Mouse (Mus musculus) testis, adult 2 months (tissue): ENCODE data around the gene Dst.

Experiments
- CTCF ChIP-seq: fragments of 200-500 bp; IDR thresholded peaks from 2 replicates; pipeline ENCODE4 v1.5.1; 2012; ENCODE audit warnings: low read depth, mild to moderate bottlenecking, inconsistent platforms, low read length, moderate library complexity; ENCODE audit not compliant: control insufficient read depth, insufficient read depth, insufficient replicate concordance
- POLR2A ChIP-seq: fragments of 200-500 bp; IDR thresholded peaks from 2 replicates; pipeline ENCODE4 v1.6.1; 2012; ENCODE audit warnings: low read depth, mild to moderate bottlenecking, inconsistent platforms, low read length, moderate library complexity; ENCODE audit not compliant: control insufficient read depth

DNA sequence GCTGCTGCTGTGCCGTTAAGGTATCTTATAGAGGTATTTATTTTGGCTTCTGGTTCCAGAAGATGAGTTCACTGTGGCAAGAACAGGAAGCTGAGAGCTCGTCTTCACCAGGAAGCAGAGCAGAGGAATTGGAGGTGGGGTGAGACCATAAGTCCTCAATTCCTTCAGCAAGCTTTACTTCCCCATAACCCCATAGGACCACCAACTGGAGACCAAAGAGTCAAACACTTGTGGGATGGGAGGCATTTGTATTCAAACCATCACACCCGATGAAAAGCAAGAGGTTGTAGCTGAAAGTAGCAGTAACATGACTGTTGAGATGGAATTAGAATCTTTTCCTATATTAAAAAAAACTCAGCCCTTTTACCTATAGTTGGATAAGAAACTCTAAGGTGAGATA, 132.0 kb downstream of the Dst start:
- no peak for TF ChIP-seq CTCF
- no peak for TF ChIP-seq POLR2A
